Mouse (Mus musculus) megakaryocyte progenitor cell, adult 5-6 weeks (primary cell): ENCODE data around the gene Srl. TPM values are rescaled to one million over a fixed set of nuclear protein-coding genes. Genes with fewer than 3 reads are reported as not detected.

ENCODE experiments used
- total RNA-seq, 2 experiments: library from RNA; stranded (forward) in 1 of 2; stranded (reverse) in 1 of 2; fragments of 157-497, 149-512 nt in 1 of 2; fragments of 200-1000 nt in 1 of 2; gene quantifications; 2 replicates each; pipeline versions ENCODE4 v1.2.3 to v1.2.4; 2015 to 2017

Srl gene
- total RNA-seq, 2 experiments from 2014 or later, result 4.4 to 18.7 TPM

Other genes with a start within 250 kb of the Srl start
- 1.1 and 2.7 TPM in 2 replicates for gene Adcy9, start 121.3 kb downstream of the Srl start, total RNA-seq (2015)
- 3.7 and 4.7 TPM in 2 replicates for gene Adcy9, start 121.3 kb downstream of the Srl start, total RNA-seq (2017)
- gene Tfap4, start 18.0 kb upstream of the Srl start, total RNA-seq (2015), result 37.1 and 41.2 TPM in 2 replicates
- gene Tfap4, start 18.0 kb upstream of the Srl start, total RNA-seq (2017), result 42.0 and 53.9 TPM in 2 replicates
- 1.1 and 1.5 TPM in 2 replicates for gene Glis2, start 52.9 kb upstream of the Srl start, total RNA-seq (2015)
- gene Glis2, start 52.9 kb upstream of the Srl start, total RNA-seq (2017), result 0.64 and 1.1 TPM in 2 replicates
- gene Pam16, start 83.2 kb upstream of the Srl start, total RNA-seq (2015), result 74.0 and 86.1 TPM in 2 replicates
- 19.1 and 35.2 TPM in 2 replicates for gene Pam16, start 83.2 kb upstream of the Srl start, total RNA-seq (2017)
- gene Vasn, start 98.1 kb upstream of the Srl start, total RNA-seq (2015), result 0.07 and 0.49 TPM in 2 replicates
- gene Vasn, start 98.1 kb upstream of the Srl start, total RNA-seq (2017), result 0.17 and 0.34 TPM in 2 replicates
- 24.6 and 26.3 TPM in 2 replicates for gene Dnaja3, start 98.2 kb upstream of the Srl start, total RNA-seq (2015)
- gene Dnaja3, start 98.2 kb upstream of the Srl start, total RNA-seq (2017), result 59.5 and 71.1 TPM in 2 replicates
- 62.1 and 67.0 TPM in 2 replicates for gene Coro7, start 138.0 kb upstream of the Srl start, total RNA-seq (2015)
- 34.1 and 40.2 TPM in 2 replicates for gene Coro7, start 138.0 kb upstream of the Srl start, total RNA-seq (2017)
- gene Nmral1, start 177.5 kb upstream of the Srl start, total RNA-seq (2015), result 61.8 and 64.7 TPM in 2 replicates
- 65.5 and 70.5 TPM in 2 replicates for gene Nmral1, start 177.5 kb upstream of the Srl start, total RNA-seq (2017)
- 68.6 and 81.1 TPM in 2 replicates for gene Hmox2, start 184.5 kb upstream of the Srl start, total RNA-seq (2015)
- 74.7 and 78.8 TPM in 2 replicates for gene Hmox2, start 184.5 kb upstream of the Srl start, total RNA-seq (2017)
- gene Cdip1, start 248.5 kb upstream of the Srl start, total RNA-seq (2015), result 10.3 and 12.2 TPM in 2 replicates
- gene Cdip1, start 248.5 kb upstream of the Srl start, total RNA-seq (2017), result 10.7 and 11.5 TPM in 2 replicates